Mouse (Mus musculus): ENCODE measurements around the gene Mdc1.

Mdc1 gene

GRCm38 (mm10) chr17:35822564-35822963 is 18.8 kb upstream of the Mdc1 start:
- intact Hi-C loops (cut with DNase I), result no loop called here

DNA sequence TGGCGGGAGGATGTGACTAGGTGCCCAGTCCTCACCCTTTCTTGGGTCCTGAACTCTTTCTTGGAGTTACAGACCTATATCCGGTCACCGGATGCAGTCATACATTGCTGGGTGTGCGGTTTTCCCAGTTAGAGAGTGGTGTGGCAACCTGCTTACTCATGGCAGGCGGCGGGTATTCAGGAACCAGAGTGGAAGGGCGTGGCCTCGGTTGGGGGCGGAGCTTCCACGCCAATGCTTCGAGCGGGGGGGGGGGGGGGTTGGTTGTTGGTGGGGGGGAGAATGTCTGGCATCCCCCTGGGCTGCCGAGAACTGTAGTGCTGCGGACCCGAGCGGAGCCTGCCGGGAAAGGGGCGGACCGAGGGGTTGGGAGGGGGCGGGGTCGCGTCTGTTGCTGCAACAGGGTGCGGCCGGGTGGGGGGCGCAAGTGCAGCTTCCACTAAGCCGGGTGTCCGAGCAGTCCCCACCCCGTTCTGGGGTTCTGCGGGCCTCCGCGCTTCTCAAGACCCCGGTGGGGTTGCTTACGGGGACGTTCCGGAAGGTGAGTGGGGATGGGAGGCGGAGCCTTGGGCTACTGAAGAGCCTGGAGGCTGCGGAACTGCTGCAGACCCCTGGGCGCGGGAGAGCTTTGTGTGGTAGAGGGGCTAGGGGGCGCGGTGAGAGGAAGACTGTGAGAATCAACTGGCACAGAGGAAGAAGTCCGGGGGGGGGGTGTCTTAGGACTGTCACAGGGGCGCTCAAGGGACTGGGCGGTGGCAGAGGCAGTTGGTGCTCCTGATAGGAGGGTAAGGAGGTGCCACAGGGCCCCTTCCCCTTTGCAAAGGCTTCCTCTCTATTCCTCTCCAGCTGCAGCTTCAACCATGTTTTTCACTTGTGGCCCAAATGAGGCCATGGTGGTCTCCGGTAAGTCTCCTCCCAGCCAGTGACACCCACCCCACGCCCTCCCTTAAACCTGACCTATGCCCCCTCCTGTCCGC is 18.1 kb upstream of the Mdc1 start, which contains the start of gene Flot1:
TSS of gene Flot1 (plus strand) at position 267 of the 974 bp plus-strand sequence.
- intact Hi-C loops (cut with DNase I), result no loop called here

GRCm38 (mm10) chr17:35824402-35824801 is 16.9 kb upstream of the Mdc1 start:
- intact Hi-C loops (cut with DNase I), result no loop called here

DNA sequence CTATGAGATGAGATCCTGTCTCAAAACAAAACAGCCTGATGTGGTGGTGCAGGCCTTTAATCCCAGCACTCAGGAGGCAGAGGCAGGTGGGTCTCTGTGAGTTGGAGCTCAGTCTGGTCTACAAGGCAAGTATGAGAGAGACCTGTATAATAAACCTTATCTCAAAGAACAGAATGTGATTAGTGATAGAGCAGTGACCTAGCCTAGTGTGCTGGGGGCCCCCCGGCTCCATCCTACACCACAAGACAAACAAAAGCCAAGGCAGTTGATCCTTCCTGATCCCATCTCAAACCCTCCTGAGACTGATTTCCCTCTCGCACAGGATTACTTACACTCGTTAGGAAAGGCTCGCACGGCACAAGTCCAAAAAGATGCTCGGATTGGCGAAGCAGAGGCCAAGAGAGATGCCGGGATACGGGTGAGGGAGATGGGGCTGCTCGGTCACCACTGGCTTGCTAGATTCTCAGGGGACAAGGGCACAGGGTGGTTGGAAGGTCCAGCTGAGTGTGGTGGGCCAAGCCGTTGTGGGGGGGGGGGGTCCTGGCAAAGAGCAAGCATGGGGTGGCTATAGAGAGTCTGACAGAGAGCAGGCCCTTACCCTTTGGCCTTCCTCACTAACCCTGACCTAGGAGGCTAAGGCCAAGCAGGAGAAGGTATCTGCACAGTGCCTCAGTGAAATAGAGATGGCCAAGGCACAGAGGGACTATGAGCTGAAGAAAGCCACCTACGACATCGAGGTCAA is 16.0 kb upstream of the Mdc1 start:
- intact Hi-C loops (cut with DNase I), result loop anchor here (5.0 kb wide), 1 partner anchor 83 kb away; no protein-coding TSS in a partner anchor

DNA sequence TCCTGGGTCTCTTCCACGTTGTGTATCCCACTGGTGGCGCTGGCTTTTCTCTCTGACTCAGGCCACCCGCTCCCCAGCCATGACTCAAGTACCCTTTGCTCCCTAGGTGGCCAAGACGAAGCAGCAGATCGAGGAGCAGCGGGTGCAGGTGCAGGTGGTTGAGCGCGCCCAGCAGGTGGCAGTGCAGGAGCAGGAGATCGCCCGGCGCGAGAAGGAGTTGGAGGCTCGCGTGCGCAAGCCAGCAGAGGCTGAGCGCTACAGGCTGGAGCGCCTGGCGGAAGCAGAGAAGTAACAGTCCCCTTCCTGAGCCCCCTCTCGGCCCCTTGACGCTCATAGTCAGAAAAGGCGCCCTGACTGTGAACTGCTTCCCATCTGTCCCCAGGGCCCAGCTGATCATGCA is 11.6 kb upstream of the Mdc1 start:
- intact Hi-C loops (cut with DNase I), result loop anchor here (2.0 to 10.0 kb wide), 4 partner anchors 43 to 145 kb away; partner anchors contain the start of genes Atat1 and Gnl1

GRCm38 (mm10) chr17:35832400-35833238 is 8.7 kb upstream of the Mdc1 start:
- intact Hi-C loops (cut with DNase I), result loop anchor here (5.0 to 10.0 kb wide), 2 partner anchors 80 to 142 kb away; partner anchors contain the start of genes Atat1 and Gnl1

GRCm38 (mm10) chr17:35833239-35833751 is 8.0 kb upstream of the Mdc1 start:
- intact Hi-C loops (cut with DNase I), result loop anchor here (5.0 to 10.0 kb wide), 2 partner anchors 79 to 142 kb away; partner anchors contain the start of genes Atat1 and Gnl1

DNA sequence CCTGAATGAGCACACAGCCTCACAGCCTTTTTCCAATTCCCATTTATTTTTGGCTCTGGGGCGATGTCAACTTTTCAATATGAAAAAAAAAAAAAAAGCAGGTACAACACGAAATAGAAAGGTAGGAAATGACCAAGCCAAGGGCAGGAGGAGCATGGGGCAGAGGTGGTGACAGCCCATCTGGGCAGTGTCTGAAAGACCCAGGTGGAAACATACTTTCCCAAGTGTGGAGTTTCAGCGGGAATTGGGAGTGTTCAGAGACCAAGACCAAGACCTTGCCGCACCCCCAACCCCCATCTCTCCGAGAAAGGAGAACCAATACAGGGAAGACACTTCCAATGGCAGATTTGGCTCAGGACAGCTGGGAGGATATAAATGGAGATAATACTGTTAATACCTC is 7.4 kb upstream of the Mdc1 start:
- intact Hi-C loops (cut with DNase I), result loop anchor here (5.0 to 10.0 kb wide), 2 partner anchors 78 to 141 kb away; partner anchors contain the start of genes Atat1 and Gnl1

DNA sequence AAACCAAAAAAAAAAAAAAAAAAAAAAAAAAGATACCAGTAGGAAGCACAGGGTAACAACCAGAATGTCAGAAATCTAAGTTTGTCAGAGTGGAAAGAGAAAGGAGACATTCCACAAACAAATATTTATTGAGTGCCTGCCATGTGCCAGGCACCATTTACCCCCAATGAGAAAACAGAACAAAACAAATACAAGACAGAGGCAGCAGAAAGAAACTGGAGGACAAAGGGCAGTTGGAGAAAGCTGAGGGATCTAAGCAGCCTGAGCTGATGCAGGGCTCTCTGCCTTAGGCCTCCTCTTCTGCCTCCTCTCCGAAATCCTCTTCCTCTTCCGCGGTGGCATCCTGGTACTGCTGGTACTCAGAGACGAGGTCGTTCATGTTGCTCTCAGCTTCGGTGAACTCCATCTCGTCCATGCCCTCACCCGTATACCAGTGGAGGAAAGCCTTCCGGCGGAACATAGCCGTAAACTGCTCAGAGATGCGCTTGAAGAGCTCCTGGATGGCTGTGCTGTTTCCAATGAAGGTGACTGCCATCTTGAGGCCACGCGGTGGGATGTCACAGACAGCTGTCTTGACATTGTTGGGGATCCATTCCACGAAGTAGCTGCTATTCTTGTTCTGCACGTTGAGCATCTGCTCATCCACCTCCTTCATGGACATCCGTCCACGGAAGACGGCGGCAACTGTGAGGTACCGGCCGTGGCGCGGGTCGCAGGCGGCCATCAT is 6.5 kb upstream of the Mdc1 start:
- intact Hi-C loops (cut with DNase I), result loop anchor here (5.0 to 10.0 kb wide), 2 partner anchors 77 to 140 kb away; partner anchors contain the start of genes Atat1 and Gnl1

DNA sequence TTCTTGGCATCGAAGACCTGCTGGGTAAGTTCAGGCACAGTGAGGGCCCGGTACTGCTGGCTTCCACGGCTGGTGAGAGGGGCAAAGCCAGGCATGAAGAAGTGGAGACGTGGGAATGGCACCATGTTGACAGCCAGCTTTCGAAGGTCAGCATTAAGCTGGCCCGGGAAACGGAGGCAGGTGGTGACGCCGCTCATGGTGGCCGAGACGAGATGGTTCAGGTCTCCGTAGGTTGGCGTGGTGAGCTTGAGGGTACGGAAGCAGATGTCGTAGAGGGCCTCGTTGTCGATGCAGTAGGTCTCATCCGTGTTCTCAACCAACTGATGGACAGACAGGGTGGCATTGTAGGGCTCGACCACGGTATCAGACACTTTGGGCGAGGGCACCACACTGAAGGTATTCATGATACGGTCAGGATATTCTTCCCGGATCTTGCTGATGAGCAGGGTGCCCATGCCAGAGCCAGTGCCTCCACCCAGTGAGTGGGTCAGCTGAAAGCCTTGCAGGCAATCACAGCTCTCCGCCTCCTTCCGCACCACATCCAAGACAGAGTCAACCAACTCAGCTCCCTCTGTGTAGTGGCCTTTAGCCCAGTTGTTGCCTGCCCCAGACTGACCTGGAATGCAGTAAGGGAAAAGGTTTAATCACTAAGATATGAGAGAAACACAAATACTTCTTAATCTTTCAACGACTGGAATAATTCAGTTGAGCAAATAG is 5.7 kb upstream of the Mdc1 start:
- intact Hi-C loops (cut with DNase I), result loop anchor here (2.0 to 10.0 kb wide), 2 partner anchors 39 to 139 kb away; partner anchors contain the start of gene Gnl1

GRCm38 (mm10) chr17:35836178-35836965 is 4.9 kb upstream of the Mdc1 start:
- intact Hi-C loops (cut with DNase I), result loop anchor here (2.0 to 10.0 kb wide), 2 partner anchors 38 to 138 kb away; partner anchors contain the start of gene Gnl1

DNA sequence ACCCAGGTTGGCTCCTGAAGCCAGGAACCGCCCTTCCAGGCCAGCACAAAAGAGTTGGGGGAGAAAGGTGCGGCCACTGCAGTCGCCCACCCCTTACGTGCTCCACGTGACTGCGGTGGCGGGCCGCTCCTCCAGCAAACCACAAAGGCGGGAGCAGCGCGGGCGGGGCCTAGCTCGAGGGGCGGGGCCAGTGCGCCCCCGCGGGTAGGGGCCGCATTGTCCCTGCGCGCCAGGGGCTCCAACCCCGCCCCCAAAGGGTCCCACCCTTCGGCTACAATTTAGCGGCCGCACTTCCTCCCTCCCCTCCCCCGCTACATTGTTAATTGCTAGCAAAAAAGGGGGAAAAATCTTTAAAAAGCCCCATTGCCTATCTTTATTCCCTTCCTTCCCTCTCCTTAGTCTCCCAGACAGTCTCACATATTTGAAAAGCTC is 4.3 kb upstream of the Mdc1 start:
- intact Hi-C loops (cut with DNase I), result loop anchor here (2.0 to 10.0 kb wide), 2 partner anchors 38 to 138 kb away; partner anchors contain the start of gene Gnl1

DNA sequence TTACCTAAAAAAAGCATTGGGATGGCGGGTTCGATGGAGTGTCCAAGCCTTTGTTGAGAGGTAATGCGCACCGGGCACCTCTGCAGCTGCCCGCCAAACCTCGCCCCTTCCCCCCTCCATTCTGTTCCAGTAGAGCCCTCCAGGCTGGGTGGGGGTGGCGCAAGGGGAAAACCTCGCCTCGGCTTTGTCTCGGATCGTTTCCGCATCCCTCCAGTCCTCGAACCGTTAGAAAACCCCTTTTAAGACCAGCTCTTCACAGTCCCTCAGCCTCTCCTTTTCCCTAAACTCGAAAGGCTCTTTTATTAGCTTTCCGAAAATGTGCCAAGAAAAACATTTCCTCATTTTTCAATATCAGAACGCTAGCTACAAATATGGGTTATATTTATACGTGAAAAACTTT is 3.8 kb upstream of the Mdc1 start:
- intact Hi-C loops (cut with DNase I), result loop anchor here (2.0 to 10.0 kb wide), 2 partner anchors 37 to 137 kb away; partner anchors contain the start of gene Gnl1

DNA sequence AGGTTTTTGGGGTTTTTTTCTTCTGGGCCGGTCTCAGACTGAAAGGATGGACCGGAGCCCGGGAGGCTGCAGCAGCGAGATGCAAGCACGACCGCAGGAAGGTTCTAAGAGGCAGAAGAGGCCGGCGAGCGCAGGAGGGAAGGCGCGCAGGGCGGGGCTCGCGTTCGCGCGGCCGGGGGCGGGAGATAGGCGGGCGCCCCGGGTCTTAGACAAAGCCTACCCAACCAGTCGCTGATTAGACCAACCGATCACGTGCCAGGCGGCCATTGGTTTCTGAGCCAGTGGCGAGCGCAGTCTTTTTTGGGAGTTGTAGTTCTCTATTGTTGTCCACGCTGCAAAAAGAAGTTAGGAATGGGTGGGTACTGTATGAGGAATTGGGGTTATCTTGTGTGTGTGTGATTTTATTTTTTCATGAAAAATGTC is 3.2 kb upstream of the Mdc1 start, which contains the start of gene Tubb5:
TSS of gene Tubb5 (minus strand) at position 185 of the 423 bp plus-strand sequence.
- intact Hi-C loops (cut with DNase I), result loop anchor here (10.0 kb wide), 1 partner anchor 137 kb away; the partner anchor contains the start of gene Gnl1

DNA sequence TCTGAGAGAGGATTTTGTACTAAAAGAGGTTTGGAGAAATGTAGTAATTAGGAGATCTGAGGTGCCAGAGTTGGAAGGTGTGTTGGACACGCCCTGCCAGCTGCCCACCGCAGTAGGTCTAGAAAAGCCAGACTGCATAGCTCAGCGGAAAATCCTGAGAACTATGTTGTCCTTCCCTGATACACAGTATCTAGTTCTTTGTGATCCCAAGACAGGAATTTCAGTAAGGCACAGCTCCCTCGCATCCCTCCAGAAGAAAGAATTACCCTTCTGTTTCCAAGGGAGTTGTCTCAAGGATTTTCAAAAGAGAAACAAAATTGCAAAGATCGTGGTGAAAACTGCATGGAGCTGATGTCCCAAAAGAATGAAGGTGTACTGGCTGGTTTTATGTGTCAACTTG is 2.7 kb upstream of the Mdc1 start:
- intact Hi-C loops (cut with DNase I), result loop anchor here (10.0 kb wide), 1 partner anchor 136 kb away; the partner anchor contains the start of gene Gnl1

GRCm38 (mm10) chr17:35839002-35839401 is 2.3 kb upstream of the Mdc1 start:
- intact Hi-C loops (cut with DNase I), result loop anchor here (10.0 kb wide), 1 partner anchor 136 kb away; the partner anchor contains the start of gene Gnl1

GRCm38 (mm10) chr17:35840561-35840960 is 754 bp upstream of the Mdc1 start:
- intact Hi-C loops (cut with DNase I), result no loop called here
